16 mouse cellular contexts compared by ENCODE assay signal in the genomic region with DNA sequence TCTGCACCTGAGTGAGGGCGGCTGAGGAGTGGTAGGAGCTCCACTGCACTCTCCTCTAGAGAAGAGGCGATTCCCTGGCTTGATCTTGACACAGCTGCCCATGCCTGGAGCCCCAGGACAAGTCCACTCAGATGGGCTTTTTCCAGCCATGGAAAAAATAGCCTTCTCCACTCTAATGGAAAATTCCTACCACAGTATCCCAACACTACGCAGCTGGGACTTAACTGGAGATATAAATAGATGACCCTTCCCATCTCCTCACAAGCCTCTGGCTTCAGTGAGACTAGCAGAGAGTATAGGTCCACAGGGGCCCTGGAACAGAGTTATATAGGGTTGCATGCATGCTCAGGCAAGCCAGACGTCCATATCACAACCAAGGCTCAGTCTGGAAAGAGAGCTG. TPM values are rescaled to one million over a fixed set of nuclear protein-coding genes. Genes with fewer than 3 reads are reported as not detected.
A peak's percentile ranks its signal among the peaks of the same experiment; 100 is the strongest.
DNase-seq lines count a peak whose midpoint lies in the region; ATAC-seq and TF ChIP-seq lines count a peak whose summit lies in the region.
"Had no signal": no experiment of that assay in that cellular context is flagged by ENCODE, and none has a peak within 500 bp of the region (broad histone marks: within the 10 kb centered on the region; RNA-seq: fewer than 3 reads in every experiment).

No protein-coding gene starts in this region.

- H3K9me3 ChIP-seq in kidney, embryonic 15.5 days (replicated peaks), result no peaks in the 10 kb centered on the region
- no peaks in the 10 kb centered on the region for H3K9me3 ChIP-seq in heart, embryonic 12.5 days (replicated peaks)
- H3K9me3 ChIP-seq in limb, embryonic 14.5 days (ENCODE audit: control insufficient read depth, low read length), result no peaks in the 10 kb centered on the region
- H3K9me3 ChIP-seq: liver, embryonic 12.5 days; midbrain, embryonic 15.5 days had no signal

- 79% methylated on average over 4 of the region's 4 CpGs for WGBS in kidney, embryonic 15.5 days
- 45% methylated on average over 4 of the region's 4 CpGs for WGBS in heart, embryonic 12.5 days
- 71% methylated on average over 4 of the region's 4 CpGs for WGBS in limb, embryonic 14.5 days

- no peaks in the 10 kb centered on the region for H3K27me3 ChIP-seq in kidney, embryonic 15.5 days
- H3K27me3 ChIP-seq in heart, embryonic 12.5 days (replicated peaks), result peaks cover 3% of the 10 kb centered on the region; the same call in 1 of the 2 replicates
- H3K27me3 ChIP-seq in limb, embryonic 14.5 days (ENCODE audit: control insufficient read depth, insufficient read depth, low read length), result no peaks in the 10 kb centered on the region
- H3K27me3 ChIP-seq: liver, embryonic 12.5 days; midbrain, embryonic 15.5 days had no signal

- H3K36me3 ChIP-seq in kidney, embryonic 15.5 days, result no peaks in the 10 kb centered on the region
- no peaks in the 10 kb centered on the region for H3K36me3 ChIP-seq in heart, embryonic 12.5 days
- no peaks in the 10 kb centered on the region for H3K36me3 ChIP-seq in limb, embryonic 14.5 days (ENCODE audit: control insufficient read depth, insufficient read depth, low read length)
- H3K36me3 ChIP-seq: liver, embryonic 12.5 days; midbrain, embryonic 15.5 days had no signal

- DNase-seq in kidney, adult 9 months, result peak; percentile 25
- peak; percentile 56 to 57 for DNase-seq in heart, adult 9 months (ENCODE audit: low spot score in 2 of 2)
- no peak for DNase-seq in limb, embryonic 14.5 days (ENCODE audit: low spot score)
- no peak for DNase-seq in cerebellum, postnatal 25 days
- no peak for DNase-seq in adrenal gland, adult 18-20 months (ENCODE audit: low spot score in 2 of 2)
- no peak for DNase-seq in adipocyte (ENCODE audit: low spot score)
- DNase-seq: cerebellum, postnatal 10 days; gastrocnemius, postnatal 14 days; layer of hippocampus, adult 9-11 months; retina, postnatal 1 day; right cerebral cortex, postnatal 4 days; thymus, adult 18-20 months had no signal

- TF ChIP-seq POLR2A in limb, embryonic 14.5 days (IDR thresholded peaks at IDR 0.05; ENCODE audit: borderline replicate concordance, extremely low read depth, insufficient read depth, insufficient read length), result no peak

- peaks cover 23% of the 10 kb centered on the region for H3K4me1 ChIP-seq in kidney, embryonic 15.5 days
- H3K4me1 ChIP-seq in heart, embryonic 12.5 days (replicated peaks), result peaks cover 15% of the 10 kb centered on the region
- peaks cover 18% of the 10 kb centered on the region for H3K4me1 ChIP-seq in limb, embryonic 14.5 days (ENCODE audit: control insufficient read depth, insufficient read depth, low read length)
- H3K4me1 ChIP-seq: liver, embryonic 12.5 days had no signal

- no peak overlapping the region for H3K4me2 ChIP-seq in kidney, embryonic 15.5 days
- no peak overlapping the region for H3K4me2 ChIP-seq in heart, embryonic 12.5 days
- no peak overlapping the region for H3K4me2 ChIP-seq in limb, embryonic 14.5 days (replicated peaks; ENCODE audit: low read depth, low read length, severe bottlenecking)
- H3K4me2 ChIP-seq: liver, embryonic 12.5 days; midbrain, embryonic 15.5 days had no signal

- H3K27ac ChIP-seq in kidney, embryonic 15.5 days, result no peak overlapping the region
- peak overlapping the region; percentile 79 for H3K27ac ChIP-seq in heart, embryonic 12.5 days (ENCODE audit: poor library complexity, severe bottlenecking)
- H3K27ac ChIP-seq in limb, embryonic 14.5 days (replicated peaks; ENCODE audit: low read depth, low read length), result peak overlapping the region; percentile 28; the same call in 1 of the 2 replicates
- H3K27ac ChIP-seq: liver, embryonic 12.5 days; midbrain, embryonic 15.5 days had no signal

- H3K4me3 ChIP-seq in kidney, embryonic 15.5 days (replicated peaks), result no peak overlapping the region
- no peak overlapping the region for H3K4me3 ChIP-seq in heart, embryonic 12.5 days
- H3K4me3 ChIP-seq in limb, embryonic 14.5 days (replicated peaks; ENCODE audit: low read length), result no peak overlapping the region
- H3K4me3 ChIP-seq: liver, embryonic 12.5 days; midbrain, embryonic 15.5 days had no signal

- no peak overlapping the region for H3K9ac ChIP-seq in kidney, embryonic 15.5 days
- H3K9ac ChIP-seq in heart, embryonic 12.5 days, result no peak overlapping the region
- no peak overlapping the region for H3K9ac ChIP-seq in limb, embryonic 14.5 days (ENCODE audit: low read depth, low read length, severe bottlenecking)
- H3K9ac ChIP-seq: liver, embryonic 12.5 days; midbrain, embryonic 15.5 days had no signal

- ATAC-seq in kidney, embryonic 15.5 days (replicated peaks; ENCODE audit: low FRiP score), result no peak
- peak; percentile 33; the same call in 1 of the 2 replicates for ATAC-seq in heart, embryonic 12.5 days (ENCODE audit: insufficient number of reproducible peaks, low FRiP score)
- ATAC-seq in limb, embryonic 14.5 days (ENCODE audit: low FRiP score, low read depth), result peak; percentile 57
- ATAC-seq: liver, embryonic 12.5 days; midbrain, embryonic 15.5 days had no signal

RNA-seq across cellular contexts. Expression of a gene that starts 33.8 kb away (rescaled TPM):
- 140 and 158 TPM in 2 replicates for polyA plus RNA-seq in kidney, embryonic 15.5 days (2015; fragmentation: Nextera tagmentation; extraction: Ambion mirVana)
- polyA plus RNA-seq in heart, embryonic 12.5 days (2016; fragmentation: Nextera tagmentation; extraction: Ambion mirVana), result 207 and 237 TPM in 2 replicates
- polyA plus RNA-seq in limb, embryonic 14.5 days (2012; rRNA removed), result 207 and 208 TPM in 2 replicates
- polyA plus RNA-seq in limb, embryonic 14.5 days (2014; fragmentation: Nextera tagmentation; extraction: Ambion mirVana), result 146 and 161 TPM in 2 replicates
- 10 to 100 TPM; 45.9 to 81.1 TPM for total RNA-seq in adrenal gland, adult 18-20 months (2021)

Comparison
In these comparisons a context has a peak if more than half of its experiments do, and no peak if none do; other contexts are left out.
1. DNase-seq: peak in kidney, adult 9 months (single experiment) and heart, adult 9 months (2 of 2); none in limb, embryonic 14.5 days (single experiment), cerebellum, postnatal 25 days (0 of 2), adrenal gland, adult 18-20 months (0 of 2) and adipocyte (single experiment).